Mouse (Mus musculus) olfactory bulb, adult 2 months (tissue): ENCODE results near the gene Tbc1d25.

ENCODE experiments used
- CTCF ChIP-seq: fragments of 200-500 bp; IDR thresholded peaks from 2 replicates; pipeline ENCODE4 v1.5.1; 2012; ENCODE audit warnings: low read depth, mild to moderate bottlenecking, low read length, moderate library complexity; ENCODE audit not compliant: insufficient read depth
- POLR2A ChIP-seq: fragments of 200-500 bp; IDR thresholded peaks from 2 replicates; pipeline ENCODE4 v1.6.1; 2012; ENCODE audit warnings: mild to moderate bottlenecking, low read depth, low read length, moderate library complexity; ENCODE audit not compliant: insufficient read depth

- TF ChIP-seq CTCF (no peak), POLR2A (no peak)
Measured at GRCm38 (mm10) chrX:8125235-8125634, 50.7 kb downstream of the Tbc1d25 start.
